Mouse (Mus musculus) G1E-ER4 (cell line): ENCODE measurements around the gene Rps2. TPM values are rescaled to one million over a fixed set of nuclear protein-coding genes. Genes with fewer than 3 reads are reported as not detected.

Experiments used
- GATA1 ChIP-seq: IDR thresholded peaks from one replicate; pipeline ENCODE4 v1.8.0; 2012; ENCODE audit warnings: low read length, inconsistent platforms
- polyA plus RNA-seq: library from polyadenylated mRNA; stranded (reverse); fragments of >175 nt; gene quantifications from 2 replicates; pipeline ENCODE4 v1.2.3, GENCODE M21; 2012

The Rps2 gene
- polyA plus RNA-seq, 1 experiment = 2,301 TPM

DNA sequence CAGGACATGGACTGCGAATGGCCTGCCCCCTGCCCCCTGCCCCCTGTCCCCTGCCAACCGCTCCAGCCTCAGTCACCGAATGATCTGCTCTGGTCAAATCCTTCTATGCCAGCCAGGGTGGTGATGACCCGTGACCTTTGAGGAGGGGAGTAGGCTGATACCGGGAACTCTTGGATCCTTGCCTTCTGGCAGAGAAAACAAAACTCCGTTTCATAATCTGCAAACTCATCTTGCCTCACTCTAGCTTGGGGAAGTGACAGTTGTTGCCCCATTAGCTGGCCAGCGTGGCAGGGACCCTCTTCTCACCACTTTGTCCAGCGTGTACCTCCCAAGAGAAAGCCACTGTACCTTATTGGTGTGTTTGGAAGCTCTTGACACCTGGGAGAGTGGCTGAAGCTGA lies 24.4 kb downstream of the Rps2 start:
- TF ChIP-seq GATA1 = no peak

DNA sequence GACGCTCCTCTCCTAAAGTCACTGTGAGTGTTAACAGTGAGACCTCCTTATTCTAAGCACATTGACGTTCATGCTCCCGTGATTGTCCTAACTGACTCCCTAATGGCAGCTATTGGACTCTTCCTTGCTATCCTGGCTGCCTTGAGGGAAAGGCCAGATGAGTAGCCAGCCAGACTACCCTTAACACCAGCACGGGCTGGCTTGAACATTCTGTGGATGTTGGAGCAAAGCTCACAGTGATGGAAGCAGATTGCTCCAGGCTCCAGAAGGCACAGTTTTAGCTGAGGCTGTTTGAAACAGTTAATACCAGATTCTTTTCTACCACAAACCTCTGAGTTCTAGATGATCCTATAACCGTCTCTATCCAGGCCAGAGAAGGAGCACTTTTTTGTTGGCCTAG lies 26.0 kb downstream of the Rps2 start:
- no peak for TF ChIP-seq GATA1

DNA sequence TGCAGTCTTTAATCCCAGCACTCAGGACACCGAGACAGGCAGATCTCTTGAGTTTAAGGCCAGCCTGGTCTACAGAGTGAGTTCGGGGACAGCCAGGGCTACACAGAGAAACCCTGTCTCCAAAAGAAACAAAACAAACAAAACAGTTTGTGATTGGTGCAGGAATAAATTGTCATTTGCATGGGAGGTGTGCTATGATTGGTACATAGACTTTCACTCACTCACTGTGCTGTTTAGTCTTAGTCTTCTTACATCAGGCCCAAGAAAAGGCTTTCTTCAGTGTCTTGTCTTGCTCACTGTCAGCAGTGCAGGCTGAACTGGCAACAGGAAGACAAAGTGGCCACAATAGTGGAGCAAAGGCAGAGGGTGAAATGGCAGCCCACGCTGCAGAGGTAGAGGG lies 26.5 kb downstream of the Rps2 start:
- no peak for TF ChIP-seq GATA1

DNA sequence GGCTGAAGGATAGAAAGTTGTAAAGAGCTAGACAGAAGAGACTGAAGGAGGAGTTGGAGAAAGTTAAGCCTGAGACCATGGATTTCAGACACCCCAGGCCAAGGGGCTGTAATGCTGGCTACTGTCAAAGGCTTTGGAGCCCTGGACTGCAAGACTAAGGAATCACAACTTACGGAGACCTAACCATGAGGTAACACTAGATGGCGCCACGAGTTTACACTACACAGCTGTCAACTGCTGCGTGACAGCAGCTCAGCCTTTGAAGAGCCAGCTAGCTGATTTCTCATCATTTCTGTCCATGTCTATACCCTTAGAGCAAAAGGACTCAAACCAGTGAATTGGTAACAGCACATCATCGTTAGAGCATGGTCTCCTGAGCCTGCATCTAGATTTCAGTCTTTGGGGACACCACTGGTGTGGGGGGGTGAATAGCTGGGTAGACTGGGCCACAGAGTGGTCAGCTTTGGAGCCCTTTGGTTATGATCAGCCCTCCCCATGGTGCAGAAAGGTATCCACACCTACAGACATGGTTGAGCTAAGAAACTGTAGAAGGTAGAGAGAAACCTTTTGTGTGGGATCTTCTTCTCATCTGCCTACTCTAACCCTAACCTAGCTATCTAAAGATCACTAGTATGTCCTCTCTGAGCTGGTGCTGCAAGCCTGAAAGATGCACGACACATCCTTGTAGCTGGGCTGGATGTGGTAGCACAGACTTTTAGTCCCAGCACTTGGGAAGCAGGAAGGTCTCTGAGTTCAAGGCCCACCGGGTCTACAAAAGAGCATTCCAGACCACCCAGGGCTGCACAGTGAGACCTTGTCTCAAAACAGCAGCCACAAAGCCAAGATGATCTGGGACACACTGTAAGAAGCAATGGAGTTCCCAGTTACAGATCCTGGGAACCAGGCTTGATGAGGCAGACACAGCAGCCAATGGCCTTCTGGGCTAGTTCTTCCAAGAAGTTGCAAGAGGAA lies 27.9 kb downstream of the Rps2 start:
- TF ChIP-seq GATA1 = no peak

DNA sequence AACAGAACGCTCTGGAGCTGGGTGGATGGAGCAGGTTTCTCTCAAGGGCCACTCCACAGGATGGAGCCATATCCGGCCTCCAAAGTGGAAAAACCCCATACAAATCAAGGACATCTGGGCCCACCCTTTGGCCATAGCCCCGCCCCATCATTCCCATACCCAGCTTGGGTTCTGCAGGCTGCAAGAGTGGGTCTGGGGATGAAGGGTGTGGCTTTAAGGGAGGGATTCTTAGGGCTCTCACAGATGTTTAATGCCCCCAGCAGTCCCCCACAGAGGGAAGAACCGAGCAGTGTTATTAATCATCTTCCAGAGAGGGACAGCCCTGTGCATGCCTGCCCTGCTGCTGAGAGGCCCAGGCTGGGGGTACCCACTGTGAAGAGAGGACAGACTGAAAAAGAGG lies 29.1 kb downstream of the Rps2 start:
- no peak for TF ChIP-seq GATA1

DNA sequence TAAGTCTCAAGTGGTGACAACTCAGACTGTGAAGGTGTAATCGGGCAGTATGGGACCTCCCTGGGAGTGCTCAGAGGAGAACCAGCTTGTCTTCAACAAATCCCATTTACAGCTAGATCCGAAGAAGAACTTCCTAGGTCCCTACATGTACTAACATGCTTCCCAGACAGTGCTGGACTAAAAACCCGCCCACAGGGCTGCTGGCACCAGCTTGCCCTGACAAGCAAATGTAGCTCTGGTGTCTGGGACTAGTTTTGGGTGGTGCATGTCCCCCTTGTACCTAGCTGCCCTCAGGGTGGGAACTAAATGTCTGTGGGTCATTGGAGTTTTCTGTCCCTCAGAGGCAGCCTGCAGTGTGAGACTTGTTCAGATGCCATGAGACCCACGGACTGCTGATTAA lies 33.6 kb downstream of the Rps2 start:
- no peak for TF ChIP-seq GATA1

DNA sequence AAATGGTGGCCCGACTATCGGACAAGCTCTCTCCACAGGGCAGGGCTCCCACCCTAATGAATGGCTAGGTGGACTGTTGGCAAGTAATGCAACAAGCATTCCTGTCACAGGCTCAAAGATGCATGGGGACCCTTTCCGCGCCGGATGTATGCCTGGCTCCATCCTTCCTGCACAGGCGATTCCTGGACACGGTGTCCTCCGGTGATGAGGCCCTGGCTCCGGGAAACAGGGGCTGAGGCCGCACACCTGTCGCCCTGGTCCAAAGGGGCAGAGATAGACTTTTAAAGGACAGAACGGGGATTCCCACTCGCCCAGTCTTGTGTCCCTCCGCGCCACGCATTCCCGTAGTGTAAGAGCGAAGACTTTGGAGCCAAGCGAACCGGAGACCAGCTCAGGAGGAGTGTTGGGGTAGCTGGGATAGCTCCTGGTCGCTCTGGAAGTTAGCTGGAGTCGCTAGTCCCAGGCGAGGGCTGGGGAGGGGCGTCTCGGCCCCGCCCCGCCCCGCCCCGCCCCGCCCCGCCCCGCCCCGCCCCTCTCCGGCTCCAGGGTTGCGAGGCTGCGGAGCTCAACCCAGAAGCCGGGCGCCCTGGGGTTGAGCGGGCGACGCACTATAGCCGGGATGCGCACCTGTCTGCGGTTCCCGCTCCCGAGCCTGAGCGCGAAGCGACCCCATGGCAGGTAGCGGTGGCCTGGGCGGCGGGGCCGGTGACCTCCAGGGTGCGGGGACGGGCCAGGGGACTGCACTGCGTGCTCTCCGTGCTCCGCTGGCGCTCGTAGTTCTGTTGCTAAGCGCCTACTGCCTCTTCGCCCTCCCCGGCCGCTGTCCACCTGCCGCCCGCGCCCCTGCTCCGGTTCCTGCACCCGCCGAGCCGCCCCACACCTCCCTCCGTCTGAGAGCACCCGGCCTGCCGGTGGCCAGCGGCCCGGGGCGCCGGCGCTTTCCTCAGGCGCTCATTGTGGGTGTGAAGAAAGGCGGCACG lies 34.8 kb downstream of the Rps2 start, which contains the start of gene Hs3st6:
Hs3st6 (plus strand) TSS at position 574 of the 980 bp plus-strand sequence.
- TF ChIP-seq GATA1 = no peak

DNA sequence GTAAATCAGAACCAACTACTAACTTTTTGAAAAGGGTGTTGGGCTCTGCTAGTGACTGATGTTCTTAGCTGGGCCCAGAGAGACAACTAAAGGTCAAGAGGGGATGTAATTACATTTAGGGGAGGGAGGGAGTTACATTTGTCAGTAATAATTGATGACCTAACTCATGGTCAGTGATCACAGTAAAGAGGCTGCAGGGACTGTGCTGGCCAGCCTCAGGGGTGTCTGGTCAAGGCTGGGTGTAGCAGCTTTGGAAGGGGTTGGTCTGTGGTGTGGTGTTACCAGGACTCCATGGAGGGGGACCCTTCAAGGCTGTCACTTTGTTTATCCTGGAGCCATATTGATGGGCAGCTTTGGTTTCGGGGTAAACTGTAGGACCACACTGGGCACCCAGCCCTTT lies 39.5 kb downstream of the Rps2 start:
- no peak for TF ChIP-seq GATA1

DNA sequence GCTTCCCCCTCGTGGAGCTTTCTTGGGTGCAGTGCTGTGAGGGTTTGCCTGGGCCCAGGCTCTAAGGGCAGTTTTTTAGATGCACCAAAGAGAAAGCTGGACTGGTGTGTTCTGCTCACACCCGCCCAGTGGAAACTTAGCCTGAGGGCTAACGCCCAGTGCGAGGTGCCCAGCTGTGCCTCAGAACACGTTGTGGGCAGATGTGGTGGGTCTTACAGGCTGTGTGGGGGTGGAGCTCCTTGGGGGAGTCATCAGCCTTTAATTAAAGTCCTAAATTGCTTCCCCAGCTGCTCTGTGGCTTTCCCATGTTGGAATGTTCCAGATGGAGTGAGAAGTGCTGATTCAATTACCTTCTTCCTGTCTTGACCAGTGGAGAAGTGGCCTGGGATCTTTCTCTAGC lies 43.2 kb downstream of the Rps2 start:
- TF ChIP-seq GATA1 = no peak

DNA sequence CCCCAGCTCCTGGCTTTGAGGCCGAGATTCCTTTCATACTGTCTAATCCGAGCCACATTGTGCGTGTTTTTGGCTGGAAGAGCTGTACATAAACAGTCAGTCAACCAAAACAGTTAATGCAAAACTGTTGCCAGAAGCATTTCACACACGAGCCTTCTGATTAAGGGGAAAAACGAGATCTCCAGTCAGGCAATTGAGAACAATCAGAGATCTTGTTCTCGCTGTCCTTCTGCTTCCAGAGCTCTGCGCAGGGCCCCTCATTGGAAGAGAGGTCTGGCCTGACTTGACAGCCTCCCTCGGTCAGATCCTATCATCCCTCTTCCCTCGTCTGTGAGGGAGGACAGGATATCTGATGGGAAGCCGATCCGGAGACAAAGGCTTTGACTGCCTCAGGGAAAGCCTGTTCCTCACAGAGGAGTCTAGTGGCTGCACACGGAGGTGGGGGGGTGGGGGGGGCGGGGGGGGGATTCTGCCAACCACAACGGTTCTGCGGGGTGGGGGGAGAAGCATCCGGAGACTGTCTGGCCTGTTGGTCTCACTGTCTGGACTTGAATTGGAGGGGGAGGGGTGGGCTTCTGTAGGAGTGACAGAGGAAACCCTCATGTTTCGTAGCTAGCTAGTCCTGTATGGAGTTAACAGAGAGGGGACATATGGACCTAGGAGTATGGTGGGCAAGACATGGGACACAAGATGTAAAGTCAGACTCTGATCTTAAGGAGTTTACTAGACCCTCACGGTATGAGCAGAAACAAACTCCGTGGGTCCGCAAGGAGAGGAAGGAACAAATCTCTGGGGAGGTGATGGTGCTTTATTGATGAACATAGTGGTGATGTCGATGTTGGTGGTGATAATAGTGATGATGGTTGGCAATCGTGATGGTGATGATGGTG lies 47.3 kb downstream of the Rps2 start:
- no peak for TF ChIP-seq GATA1

DNA sequence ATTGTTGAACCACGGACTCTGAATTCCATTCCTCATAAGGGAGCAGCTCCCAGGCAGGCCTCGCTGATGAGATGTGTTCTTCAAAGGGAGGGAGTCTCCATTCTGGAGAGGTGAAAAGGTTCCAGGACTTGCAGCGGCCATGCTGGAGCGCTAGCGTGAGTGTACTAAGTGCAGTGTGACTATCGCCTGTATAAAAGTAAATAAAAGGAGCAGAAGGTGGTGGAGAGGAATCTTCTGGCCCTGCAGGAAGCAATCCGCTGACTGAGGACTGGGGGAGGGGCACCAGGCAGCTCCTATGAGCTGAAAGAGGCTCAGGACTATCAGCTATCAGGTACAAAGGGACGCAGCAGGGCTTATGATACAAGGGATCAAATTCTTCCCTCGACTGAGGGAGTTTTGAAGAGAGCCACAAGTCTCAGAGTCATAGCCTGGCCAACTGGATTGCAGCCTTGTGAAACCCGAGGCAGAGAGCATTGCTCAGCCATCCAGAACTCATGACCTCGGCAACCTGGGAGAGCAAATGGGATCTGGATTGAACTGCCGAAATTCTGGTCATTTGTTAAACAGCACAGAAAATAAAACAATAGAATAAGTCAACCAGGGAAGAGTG lies 48.5 kb downstream of the Rps2 start:
- TF ChIP-seq GATA1 = no peak

DNA sequence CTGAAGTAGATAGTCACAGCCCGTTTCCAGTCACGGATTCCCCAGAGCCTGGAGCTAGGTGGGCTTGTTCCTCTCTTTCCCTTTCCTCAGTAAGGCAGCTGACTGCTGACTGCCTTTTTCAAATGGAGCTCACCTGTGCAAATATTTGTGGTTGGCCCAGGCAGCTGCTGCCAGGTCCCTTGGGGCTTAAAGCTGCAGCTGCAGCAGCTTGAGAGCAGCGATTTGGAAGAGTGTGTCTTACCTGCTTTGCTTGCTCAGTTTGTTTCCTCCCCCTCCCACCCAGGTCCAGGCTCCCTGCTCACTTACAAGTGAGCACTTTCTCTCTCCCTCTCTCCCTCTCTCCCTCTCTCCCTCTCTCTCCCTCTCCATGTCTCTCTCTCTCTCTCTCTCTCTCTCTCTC lies 51.2 kb downstream of the Rps2 start:
- no peak for TF ChIP-seq GATA1

Other genes starting within 250 kb of the Rps2 start
- 19.4 and 22.8 TPM in 2 replicates for gene E4f1, start 247.8 kb upstream of the Rps2 start, polyA plus RNA-seq
- gene Pgp, start 247.7 kb upstream of the Rps2 start, polyA plus RNA-seq = 75.9 and 87.6 TPM in 2 replicates
- 0.10 TPM in 1 of 2 replicates, not detected in the other for gene Bricd5, start 244.2 kb upstream of the Rps2 start, polyA plus RNA-seq
- 8.4 and 8.5 TPM in 2 replicates for gene Mlst8, start 239.0 kb upstream of the Rps2 start, polyA plus RNA-seq
- 0.01 TPM in 1 of 2 replicates, not detected in the other for gene Caskin1, start 229.5 kb upstream of the Rps2 start, polyA plus RNA-seq
- gene Traf7, start 190.2 kb upstream of the Rps2 start, polyA plus RNA-seq = 239 and 240 TPM in 2 replicates
- gene Rab26, start 183.9 kb upstream of the Rps2 start, polyA plus RNA-seq = 0.29 and 0.30 TPM in 2 replicates
- gene Pkd1, start 168.3 kb upstream of the Rps2 start, polyA plus RNA-seq = 4.0 and 6.5 TPM in 2 replicates
- 45.3 and 52.6 TPM in 2 replicates for gene Tsc2, start 85.5 kb upstream of the Rps2 start, polyA plus RNA-seq
- gene Nthl1, start 85.4 kb upstream of the Rps2 start, polyA plus RNA-seq = 24.0 and 31.0 TPM in 2 replicates
- gene Slc9a3r2, start 67.8 kb upstream of the Rps2 start, polyA plus RNA-seq = not detected in 2 replicates
- gene Npw, start 59.7 kb upstream of the Rps2 start, polyA plus RNA-seq = not detected in 2 replicates
- gene Zfp598, start 48.4 kb upstream of the Rps2 start, polyA plus RNA-seq = 90.5 and 98.9 TPM in 2 replicates
- 0.13 TPM in 2 replicates for gene Syngr3, start 28.2 kb upstream of the Rps2 start, polyA plus RNA-seq
- gene Gfer, start 22.0 kb upstream of the Rps2 start, polyA plus RNA-seq = 149 and 186 TPM in 2 replicates
- gene Noxo1, start 21.9 kb upstream of the Rps2 start, polyA plus RNA-seq = 0.33 and 0.89 TPM in 2 replicates
- 25.6 and 35.3 TPM in 2 replicates for gene Tbl3, start 10.5 kb upstream of the Rps2 start, polyA plus RNA-seq
- gene Rnf151, start 53 bp upstream of the Rps2 start, polyA plus RNA-seq = 0.14 and 0.36 TPM in 2 replicates
- 457 and 647 TPM in 2 replicates for gene Ndufb10, start 6.4 kb downstream of the Rps2 start, polyA plus RNA-seq
- gene Rpl3l, start 9.7 kb downstream of the Rps2 start, polyA plus RNA-seq = not detected in 2 replicates
- gene Msrb1, start 18.5 kb downstream of the Rps2 start, polyA plus RNA-seq = 11.1 and 11.3 TPM in 2 replicates
- gene Hs3st6, start 34.9 kb downstream of the Rps2 start, polyA plus RNA-seq = not detected in 2 replicates
- gene Meiob, start 86.2 kb downstream of the Rps2 start, polyA plus RNA-seq = 0.14 TPM in 2 replicates
- 27.1 and 44.6 TPM in 2 replicates for gene Hagh, start 122.0 kb downstream of the Rps2 start, polyA plus RNA-seq
- gene Fahd1, start 132.2 kb downstream of the Rps2 start, polyA plus RNA-seq = 5.3 and 5.9 TPM in 2 replicates
- gene Igfals, start 147.9 kb downstream of the Rps2 start, polyA plus RNA-seq = 0.02 and 0.03 TPM in 2 replicates
- gene Nubp2, start 168.2 kb downstream of the Rps2 start, polyA plus RNA-seq = 61.9 and 127 TPM in 2 replicates
- 37.1 and 46.2 TPM in 2 replicates for gene Spsb3, start 168.5 kb downstream of the Rps2 start, polyA plus RNA-seq
- 35.4 and 42.9 TPM in 2 replicates for gene Eme2, start 177.0 kb downstream of the Rps2 start, polyA plus RNA-seq
- 151 and 160 TPM in 2 replicates for gene Mrps34, start 177.0 kb downstream of the Rps2 start, polyA plus RNA-seq
- gene Nme3, start 178.4 kb downstream of the Rps2 start, polyA plus RNA-seq = 30.3 and 35.4 TPM in 2 replicates
- gene Mapk8ip3, start 218.9 kb downstream of the Rps2 start, polyA plus RNA-seq = 24.7 and 30.8 TPM in 2 replicates
- gene Jpt2, start 242.6 kb downstream of the Rps2 start, polyA plus RNA-seq = 25.6 and 35.6 TPM in 2 replicates